Mouse (Mus musculus): ENCODE results near the gene Fip1l1. TPM values are rescaled to one million over a fixed set of nuclear protein-coding genes. Genes with fewer than 3 reads are reported as not detected.

Gene Fip1l1
- polyA plus RNA-seq (2014; fragmentation: Illumina TruSeq; extraction: RNeasy Lipid Tissue Mini Kit (QIAGEN cat#74804); ENCODE audit: insufficient read depth, low read depth, low replicate concordance), result 16.8 TPM

DNA sequence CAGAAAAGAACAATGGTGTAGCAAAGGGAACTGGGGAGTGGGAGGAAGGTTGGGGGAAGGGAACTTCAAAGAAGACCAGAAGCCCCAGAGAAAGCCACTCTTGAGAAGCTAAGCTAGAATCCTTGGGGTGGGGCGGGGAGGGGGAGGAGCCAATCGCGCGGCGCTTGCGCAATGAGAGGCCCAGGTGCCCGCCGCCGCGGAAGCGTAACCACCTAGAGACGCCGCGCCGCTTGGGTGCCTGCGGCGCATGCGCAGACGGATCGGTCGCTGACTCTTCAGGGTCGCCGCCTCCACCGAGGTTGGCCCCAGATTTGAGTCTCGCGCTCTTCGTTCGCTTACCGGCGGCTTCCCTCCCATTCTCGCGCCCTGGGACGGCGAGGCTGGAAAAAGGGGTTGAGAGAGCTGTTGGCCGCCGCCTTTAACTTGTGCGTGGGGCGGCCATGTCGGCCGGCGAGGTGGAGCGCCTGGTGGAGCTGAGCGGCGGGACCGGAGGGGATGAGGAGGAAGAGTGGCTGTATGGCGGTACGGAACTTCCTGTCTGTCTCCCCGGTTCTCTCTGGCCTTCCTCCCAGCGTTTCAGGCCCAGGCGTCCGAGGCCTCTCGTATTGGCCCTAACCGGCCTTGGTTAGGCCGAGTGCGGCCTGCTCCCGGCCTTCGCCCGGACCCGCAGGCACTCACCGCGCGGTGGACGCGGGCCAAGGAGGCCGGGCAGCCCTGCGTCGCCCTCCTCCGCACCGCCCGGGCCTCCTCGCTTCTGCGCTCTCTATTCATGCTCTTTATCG is at the start of gene Fip1l1:
Gene Fip1l1, plus strand, starts transcription at position 210 of the 782 bp plus-strand sequence.

DNA sequence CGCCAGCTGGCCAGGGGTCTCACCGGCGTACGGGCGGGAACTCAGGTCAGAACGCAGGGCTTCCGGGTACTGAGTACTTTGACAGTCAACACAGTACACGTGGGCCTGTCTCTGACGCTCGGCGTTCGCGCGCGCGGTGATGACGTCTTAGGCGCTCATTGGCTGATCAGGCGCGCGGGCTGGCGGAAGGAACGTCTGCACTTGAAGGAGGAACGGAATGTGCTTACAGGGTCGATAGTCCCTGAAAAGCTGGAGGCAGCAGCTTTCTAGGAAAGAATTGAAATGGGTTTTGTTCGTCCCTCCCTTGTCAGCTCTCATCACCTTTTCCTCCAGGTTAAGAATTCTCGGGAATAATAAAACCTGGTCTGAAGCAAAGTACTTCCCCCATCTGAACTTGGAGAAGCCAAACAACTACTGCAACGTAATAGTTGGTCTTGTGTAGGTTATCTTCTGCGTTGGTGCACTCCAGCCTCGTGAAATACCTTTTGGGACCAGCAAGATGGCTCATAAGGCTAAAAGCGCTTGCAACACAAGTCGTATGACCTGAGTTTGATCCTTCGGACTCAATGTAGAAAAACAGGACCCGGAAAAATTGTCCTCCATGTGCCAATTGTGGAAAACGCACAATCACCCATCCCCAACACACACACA is 3.5 kb upstream of the Fip1l1 start, which contains the start of gene Scfd2:
Gene Scfd2, minus strand, starts transcription at position 130 of the 651 bp plus-strand sequence.

Other genes starting within 250 kb of the Fip1l1 start
- gene Scfd2, start 3.7 kb upstream of the Fip1l1 start, polyA plus RNA-seq (2014; fragmentation: Illumina TruSeq; extraction: RNeasy Lipid Tissue Mini Kit (QIAGEN cat#74804); ENCODE audit: insufficient read depth, low read depth, low replicate concordance), result 6.4 TPM
- 1.9 TPM for gene Lnx1, start 167.5 kb downstream of the Fip1l1 start, polyA plus RNA-seq (2014; fragmentation: Illumina TruSeq; extraction: RNeasy Lipid Tissue Mini Kit (QIAGEN cat#74804); ENCODE audit: insufficient read depth, low read depth, low replicate concordance)